Mouse (Mus musculus) ZHBTc4 (cell line): Measurements from ENCODE around the gene Rtn4rl2.

Source experiments
- DNase-seq: peaks from one replicate; pipeline ENCODE4 v3.0.0-alpha.2; 2011; ENCODE audit warnings: low read depth, low spot score

Rtn4rl2 gene

DNA sequence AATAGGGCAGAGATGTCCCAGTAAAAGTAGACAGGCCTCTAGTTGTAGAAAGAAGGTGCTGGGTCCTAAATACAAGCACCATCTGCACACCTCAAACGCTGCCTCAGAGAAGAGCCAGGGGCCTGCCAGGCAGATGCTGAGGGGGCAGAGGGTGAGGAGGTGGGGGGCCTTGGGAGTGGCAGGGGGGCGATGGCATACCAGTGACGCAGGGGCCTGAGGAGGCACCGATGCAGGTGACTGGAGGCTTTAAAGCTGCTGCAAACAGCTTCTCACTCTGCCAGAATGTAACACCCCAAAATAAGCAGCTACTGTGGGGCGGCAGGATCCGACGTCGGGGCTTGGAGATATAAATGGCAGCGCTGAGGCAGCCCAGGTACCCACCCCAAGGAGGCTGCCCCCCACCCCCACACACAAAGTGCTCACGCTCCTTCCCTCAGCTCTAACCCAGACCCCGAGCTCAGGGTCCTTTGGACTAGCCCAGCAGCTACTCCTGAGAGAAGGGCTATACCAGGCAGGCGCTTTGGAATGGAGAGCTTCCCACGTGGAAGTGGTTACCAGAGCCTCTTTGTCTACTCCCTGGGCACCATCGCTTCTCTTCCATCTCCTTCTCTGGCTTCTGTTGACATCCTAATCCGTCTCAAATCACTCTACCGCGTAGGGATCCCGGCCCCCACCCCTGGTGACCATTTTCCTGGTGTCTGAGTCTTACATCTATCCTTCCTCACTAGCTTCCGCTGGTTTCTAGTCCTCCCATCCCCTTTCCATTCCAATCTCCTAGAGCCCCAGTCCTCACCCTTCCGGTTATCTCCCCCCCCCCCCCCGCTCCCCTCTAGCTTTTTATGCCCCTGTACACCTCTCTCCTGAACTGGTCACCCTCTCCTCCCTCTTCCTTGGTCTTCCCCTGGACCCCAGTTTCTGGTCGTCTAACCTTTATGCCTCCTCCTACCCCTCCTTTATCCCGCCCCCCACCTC is 1.1 kb downstream of the Rtn4rl2 start:
- no peak for DNase-seq

DNA sequence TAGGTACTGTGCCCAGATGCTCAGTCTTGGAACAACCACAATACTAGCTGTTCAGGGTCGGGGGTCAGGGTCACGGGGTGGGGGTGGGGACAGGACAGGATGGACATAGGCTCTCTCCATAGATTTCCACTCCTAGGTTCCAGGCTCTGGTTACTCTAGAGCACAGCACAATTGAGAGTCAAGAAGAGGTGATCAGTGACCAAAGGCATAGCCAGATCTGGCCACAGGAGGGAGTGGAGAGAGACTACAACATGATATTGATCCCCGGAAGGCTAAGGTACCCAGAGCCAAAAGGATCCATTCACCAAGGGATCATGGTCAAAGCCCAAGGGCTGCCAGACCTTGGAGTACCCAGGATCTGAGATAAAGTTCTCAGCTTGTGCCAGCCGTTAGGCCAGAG is 1.9 kb downstream of the Rtn4rl2 start:
- DNase-seq: no peak

DNA sequence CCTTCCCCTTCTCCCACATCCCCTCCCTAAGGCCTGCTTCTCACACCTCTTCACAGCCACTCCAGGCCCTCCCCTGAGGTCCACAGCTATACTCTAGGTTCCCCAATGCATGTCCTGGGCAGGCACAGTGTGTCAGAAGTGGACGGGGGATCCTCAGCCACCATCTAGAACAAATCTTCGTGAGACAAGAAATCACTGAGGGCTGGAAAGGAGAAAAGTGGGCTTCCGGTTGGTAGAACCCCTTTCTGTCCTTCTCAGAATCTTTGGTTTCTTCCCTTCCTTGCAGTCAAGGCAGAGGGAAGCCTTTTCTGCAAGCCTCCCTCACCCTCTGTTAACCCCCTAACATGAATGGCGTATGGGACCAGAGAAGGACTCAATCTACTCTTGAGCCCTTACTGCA is 2.6 kb downstream of the Rtn4rl2 start:
- DNase-seq: no peak

DNA sequence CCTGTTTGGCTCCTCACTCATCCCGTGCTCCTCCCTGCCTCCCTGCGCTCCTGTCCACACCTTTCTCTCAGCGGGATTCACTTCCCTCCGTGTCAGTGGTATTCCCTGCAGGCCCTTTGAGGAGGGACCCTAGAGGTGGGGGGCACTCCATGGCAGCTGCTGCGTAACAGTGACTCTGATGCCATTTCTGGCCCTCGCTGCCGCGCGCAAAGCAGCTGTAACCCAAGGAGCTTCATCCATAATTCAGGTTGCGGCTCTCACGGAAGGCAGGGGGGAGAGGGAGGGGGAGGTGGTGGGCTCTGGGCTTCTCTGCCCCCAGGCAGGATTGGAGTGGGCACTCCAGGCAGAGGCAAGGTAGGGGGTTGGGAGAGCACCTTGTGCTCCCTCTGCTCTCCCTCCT is 3.0 kb downstream of the Rtn4rl2 start:
- no peak for DNase-seq

DNA sequence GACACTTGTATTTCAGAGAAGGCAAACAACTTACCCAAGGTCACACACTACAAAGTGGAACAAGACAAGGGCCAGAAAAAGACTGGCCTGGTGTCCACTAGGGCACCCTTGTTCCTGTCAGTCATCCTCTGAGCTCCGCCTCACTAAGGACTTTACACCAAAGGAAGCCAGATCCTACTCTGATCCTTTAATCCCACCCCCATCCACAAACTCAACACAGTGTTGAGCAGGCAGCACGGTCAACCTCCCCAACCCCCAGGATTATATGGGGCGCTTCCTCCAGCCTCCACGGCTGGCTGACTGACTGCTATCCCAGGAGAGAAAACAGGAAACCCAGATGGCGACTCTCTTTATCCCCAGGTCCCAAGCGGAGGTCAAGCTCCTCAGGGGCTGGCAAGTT is 3.4 kb downstream of the Rtn4rl2 start:
- no peak for DNase-seq

DNA sequence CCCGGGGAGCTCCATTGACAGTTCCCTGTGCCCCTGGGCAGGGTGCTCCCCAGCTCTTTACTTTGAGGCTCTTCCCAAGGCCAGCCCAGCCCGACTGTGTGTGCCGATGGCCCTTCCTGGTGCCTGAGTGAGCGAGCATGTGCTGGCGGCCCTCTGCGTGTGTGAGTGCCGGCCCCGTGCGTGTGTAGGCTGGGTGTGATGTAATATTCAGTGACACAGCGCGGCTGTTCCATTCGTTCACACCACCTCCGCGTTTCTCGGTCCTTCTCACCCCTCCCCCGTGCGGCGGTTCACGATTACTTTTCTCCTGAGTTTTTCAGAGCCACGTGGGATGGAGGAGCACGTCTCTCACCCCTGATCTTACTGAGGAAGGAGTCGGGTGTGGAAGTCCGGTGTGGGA is 3.9 kb downstream of the Rtn4rl2 start:
- peak; percentile 17 for DNase-seq

DNA sequence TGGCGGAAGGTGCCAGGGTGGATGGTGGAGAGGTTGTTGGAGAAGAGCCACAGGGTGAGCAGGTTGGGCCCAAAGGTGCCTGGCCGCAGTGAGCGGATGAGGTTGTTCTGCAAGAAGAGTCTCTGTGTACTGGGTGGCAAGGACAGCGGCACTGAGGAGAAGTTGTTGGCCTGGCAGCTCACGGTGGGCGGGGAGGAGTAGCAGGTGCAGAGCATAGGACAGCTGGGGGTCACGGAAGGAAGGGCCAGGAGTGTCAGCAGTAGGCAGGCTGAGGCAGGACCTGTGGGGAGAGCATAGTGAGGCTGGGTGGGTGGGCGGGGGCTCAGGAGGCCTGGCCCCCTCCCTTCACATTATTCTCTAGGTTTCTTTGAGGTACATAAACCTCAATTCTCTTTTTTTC is 5.9 kb downstream of the Rtn4rl2 start:
- no peak for DNase-seq

DNA sequence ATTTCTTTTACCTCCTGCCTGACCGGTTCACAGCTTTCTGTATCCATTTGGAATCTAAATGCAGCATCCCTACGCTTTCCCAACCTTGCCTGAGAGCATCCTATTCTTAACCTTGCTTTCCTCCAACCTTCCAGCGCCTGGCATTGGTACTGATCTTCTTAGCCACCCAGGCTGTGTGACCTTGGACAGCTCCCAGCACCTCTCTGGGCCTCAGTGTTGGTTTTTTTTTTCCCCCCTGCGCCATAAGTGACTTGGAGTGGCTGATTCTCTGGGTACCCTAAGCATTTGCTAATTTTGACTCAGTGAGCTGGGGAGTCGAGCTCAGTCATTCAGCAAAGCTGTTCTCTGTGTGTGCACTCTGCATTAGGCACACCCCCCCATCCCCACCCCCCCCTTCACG is 10.7 kb downstream of the Rtn4rl2 start:
- DNase-seq: peak; percentile 35

DNA sequence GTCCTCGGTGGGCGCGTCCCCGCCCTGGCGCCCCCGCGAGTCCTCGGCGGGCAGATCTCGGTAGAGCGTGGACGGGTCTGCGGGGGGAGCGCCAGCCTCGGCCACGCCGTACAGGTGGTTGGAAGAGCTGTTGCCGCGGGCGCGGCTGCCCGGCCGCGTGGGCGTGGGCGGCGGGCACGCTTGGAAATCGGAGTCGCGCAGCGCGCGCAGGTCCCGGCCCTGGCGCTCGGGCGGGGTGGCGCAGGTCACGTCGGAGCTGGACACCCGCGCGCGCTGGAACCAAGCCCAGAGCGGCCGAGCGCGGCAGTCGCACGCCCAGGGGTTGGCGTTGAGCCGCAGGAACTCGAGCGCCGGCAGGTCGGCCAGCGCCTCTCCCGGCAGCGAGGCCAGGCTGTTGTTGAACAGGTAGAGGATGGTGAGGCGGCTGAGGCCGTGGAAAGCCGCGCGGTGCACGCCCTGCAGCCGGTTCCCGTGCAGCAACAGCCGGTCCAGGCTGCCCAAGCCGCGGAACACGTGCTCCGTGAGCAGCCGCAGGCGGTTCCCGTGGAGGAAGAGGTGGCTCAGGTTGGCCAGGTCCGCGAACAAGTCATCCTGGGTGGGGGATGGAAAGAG is 14.3 kb downstream of the Rtn4rl2 start:
- DNase-seq: peak; percentile 59

DNA sequence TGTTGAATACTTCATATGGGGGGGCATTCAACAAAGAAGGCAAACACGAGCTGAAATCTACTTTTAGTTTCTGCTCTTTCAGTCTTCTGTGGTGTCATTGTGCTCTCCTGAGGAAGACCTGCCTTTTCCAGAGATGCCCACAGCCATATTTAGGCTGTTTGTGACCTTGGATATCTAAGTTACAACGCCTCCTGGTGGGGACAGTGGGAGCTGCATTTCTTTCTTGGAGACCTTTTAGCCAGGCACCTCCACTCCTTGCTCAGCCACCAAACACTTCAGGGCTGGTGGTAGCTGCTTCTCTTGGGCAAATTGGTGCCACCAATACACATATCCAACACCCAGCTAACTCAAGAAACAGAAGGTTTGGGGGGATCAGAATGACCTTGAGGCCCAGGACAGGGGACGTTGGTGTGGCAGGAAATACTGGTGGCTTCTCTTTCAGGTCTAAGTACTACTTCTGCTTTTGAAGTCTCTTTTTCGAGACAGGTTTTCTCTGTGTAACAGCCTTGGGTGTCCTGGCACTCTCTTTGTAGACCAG is 15.8 kb downstream of the Rtn4rl2 start:
- DNase-seq: peak; percentile 81

DNA sequence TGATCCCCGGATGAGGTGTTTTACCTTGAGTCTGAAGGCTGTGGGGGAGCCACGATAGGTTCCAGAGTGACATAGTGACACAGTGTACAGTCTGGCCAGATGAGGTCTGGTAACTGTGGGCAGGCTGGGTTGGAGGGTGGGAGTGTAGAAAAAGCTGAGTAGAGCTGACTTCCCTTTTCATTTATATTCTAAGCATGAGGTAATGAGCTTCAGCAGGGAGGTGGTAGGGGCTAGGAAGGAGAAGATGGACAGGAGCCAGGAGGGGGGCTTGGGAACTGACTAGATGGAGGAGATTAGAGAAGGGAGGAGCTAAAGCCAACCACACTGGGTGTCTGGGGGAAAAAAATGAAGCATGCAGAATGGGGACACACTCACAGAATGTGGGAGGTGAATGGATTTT is 17.5 kb downstream of the Rtn4rl2 start:
- DNase-seq: no peak

DNA sequence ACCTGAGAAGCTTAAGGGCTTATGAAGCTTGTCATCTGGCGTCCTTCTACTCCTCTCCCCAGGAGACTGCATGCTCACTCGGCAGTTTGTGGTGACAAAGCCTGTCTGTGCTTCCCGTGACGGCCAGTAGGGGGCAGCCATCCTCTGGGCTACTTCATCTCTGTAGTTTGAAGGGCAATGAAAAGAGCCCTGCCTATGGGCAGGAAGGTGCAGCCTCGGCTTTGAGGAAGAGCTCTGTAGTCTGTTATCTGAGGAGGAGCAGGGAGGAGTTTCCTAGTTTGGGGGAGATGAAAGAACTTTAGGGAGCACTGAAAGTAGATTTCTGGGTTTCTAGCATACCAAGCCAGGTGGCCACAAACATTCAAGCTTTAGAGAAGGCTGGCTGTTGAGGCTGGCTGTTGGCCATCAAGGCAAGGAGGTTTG is 18.0 kb downstream of the Rtn4rl2 start:
- DNase-seq: peak; percentile 90

DNA sequence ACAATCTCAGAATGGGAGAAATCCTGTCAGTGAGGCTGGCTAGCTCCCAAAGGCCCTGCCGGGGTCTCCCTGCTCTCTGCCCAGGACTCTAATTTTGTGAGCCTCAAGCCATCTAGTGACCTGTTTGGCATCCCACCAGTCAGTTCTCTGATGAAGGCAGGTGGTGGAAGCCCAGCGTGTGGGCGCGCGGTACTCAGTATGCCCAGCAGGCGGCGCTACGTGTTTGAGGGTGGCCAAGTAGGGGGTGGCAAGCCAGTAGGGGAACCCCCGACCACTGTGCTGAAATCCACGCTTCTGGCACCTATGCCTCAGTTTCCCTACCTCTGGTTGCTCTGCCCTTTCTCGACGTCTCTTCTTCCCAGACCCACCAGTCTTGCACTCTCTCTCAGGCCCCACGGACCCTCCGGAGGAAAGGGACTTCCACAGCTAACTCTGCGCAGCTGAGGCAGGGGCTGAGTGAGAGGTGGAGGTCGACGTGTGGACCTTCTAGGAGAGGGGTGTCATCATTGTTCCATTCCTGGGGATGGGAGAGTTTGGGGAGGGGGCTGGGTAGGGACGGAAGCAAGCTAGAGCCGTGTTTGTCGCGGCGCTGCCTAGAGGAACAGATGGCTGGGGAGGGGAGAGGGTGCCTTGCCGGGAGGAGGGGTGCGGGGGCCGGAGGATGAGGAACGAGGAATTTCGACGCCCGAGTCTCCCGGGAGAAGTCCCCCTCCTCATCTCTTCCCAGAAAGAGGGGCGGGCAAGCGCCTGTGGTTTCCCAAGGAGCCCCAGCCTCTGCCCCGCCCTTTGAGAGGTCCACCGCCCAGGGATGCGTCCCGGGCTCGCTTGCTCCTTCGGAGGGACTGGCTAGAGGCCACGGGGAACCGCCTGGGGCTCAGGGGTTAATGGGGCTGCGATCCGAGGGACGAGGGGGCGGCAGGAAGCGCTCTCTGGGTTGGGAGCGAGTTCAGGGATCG is 20.6 kb downstream of the Rtn4rl2 start:
- peak; percentile 74 for DNase-seq

DNA sequence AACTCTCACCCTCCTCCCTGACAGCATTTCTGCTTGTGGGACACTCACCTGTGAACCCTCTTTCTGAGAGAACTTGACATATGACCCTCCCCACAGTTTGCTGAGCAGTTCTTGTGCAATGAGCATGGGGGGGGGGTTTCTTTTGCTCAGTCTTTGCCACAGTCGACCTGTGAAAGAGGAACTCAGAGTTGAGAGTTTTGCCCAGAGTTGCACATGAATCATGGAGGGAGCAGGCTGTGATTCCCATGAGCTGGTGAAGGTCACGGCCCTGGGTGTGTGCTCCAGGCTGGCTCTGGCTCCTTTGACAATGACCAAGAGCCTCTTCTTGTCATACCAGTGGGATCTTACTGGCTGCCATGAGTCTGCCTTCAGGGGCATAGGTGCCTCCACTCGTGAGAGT is 24.3 kb downstream of the Rtn4rl2 start:
- no peak for DNase-seq

DNA sequence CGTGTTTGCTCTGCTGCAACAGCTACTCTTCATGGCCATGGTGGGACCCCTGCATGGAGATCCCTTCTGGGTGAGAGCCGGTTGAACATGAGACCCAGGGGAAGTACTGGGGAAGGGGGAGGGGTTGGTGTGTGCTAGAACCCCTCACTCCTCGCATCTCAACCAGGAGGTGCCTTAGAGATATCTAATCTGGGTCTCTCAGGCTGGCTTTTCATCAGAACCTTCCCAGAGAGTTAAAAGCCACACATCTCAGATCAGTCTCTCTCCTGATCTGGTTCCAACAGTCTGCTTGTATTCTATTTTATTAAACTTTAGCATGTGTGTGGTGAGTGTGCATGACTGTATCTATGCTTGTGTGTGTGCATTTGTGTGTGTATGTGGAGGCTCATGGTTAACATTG is 25.1 kb downstream of the Rtn4rl2 start:
- DNase-seq: no peak

DNA sequence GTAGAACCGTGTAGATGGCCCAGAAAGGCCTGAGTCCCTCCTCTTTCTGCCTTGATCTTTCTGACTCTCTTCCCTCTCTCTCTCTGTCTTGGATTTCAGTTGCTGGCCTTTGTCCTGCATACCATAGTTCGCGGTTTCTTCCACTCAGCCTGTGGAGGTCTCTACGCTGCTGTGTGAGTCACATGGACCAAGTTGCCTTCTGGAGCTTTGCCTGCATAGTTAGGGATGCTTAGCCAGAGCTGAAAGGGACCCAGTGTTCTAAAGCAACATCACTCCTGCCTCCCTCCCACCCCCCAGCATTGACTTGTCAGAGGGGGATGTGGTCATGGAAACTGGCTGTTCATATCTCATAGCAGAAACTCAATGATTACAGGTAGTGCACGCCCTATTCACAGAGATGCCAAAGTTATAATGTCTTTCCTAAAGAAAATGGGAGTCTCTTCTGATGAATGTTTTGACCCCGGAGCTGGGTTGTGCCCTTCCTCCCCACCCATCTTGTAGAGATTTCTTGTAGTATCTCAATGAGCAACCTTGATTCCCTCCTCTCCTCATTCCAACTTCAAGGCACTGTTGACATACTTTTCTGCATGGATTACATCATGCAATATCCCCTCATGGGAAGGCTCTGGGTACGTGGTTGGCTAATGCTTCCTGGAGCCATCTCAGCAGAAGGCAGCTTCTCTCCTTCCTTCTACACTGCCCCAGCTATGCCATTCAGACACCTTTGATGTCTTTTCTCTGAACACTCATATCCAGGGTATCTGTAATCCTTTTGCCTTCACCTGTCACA is 26.3 kb downstream of the Rtn4rl2 start:
- DNase-seq: no peak

DNA sequence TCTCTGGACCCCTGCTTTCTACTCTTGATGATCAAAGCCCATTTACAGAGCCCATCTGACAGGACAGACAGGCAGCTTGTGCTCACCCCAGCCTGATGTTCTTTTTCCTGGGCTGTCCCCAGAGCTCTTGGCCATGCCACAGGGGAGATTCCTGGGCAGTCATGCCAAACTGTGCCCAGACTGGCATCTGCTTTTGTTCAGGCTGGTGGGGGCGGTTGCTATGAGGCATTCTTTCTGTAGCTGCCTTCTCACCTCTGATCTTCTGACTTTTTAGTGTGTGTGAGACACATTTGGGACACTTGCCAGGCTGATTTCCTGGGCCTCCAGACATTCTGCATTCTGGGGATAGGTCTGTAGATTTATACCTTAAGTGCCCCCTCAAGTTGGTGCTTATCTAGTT is 28.0 kb downstream of the Rtn4rl2 start:
- DNase-seq: no peak

DNA sequence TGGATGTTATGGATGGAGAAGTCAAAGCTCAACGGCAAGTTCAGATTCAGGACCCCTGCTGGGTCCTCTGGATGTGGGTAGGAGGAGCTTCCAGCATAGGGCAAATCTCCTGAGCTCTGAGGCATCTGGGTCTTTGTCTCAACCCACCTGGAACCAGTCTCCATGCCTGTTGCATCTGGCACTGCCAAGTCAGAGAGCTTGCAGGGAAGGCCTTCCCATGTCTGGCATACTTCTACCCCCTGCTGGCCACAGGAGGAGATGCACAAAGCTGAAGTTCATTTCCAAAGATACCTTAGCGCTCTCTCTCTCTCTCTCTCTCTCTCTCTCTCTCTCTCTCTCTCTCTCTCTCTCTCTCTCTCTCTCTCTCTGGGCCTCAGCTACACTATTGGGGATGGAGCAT is 30.8 kb downstream of the Rtn4rl2 start:
- peak; percentile 65 for DNase-seq

DNA sequence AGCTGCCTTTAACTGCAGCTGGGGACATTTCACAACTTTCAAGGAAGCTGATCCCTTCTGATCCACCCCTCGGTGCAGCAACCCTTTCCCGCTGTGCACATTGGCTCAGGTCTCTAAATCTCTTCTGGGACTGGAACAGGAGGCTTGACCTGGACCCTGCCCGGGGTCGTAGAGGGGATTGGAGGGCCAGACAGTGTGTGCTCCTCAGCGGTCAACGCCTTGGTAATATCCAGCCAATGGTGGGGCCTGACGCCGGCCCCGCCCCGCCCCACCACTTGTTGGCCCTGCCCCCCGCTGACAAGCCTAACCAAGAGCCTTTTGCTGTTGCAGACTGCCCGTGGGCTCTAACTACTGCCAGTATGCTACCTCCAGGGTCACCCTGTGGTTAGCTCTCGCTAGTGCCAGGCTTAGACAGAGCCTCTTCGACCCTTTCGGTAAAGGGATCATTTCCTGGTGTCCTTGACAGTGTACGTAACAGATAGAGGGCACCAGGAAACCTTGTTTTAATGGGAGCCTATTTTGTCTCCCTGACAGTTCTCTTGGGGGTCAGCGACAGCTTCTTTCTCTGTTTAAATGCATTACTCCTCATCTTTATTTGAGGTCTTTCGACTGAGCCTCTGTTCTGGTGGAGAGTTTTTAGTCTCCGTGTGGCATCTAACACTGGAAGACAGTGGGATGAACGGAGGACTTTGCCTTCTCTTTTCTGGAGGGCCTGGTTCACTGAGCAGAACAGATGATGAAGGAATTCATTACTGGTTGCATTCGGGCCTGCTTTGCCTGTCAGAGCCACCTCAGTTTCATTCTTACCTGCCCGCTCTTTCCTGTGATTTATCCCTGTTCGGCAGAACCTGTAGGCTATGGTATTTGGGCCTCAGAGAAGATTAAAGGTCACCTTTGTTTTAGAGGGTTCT is 35.1 kb downstream of the Rtn4rl2 start:
- peak; percentile 84 for DNase-seq
